Mouse (Mus musculus): ENCODE measurements around the gene Sar1b. TPM values are rescaled to one million over a fixed set of nuclear protein-coding genes. Genes with fewer than 3 reads are reported as not detected.
"Not testable (repeated sequence)": the region's sequence is repeated elsewhere in the genome, so short reads cannot be mapped to it uniquely, and the experiment has no call there.

Sar1b gene
- polyA plus RNA-seq, 1 experiment from 2014 or later = 188 TPM

DNA sequence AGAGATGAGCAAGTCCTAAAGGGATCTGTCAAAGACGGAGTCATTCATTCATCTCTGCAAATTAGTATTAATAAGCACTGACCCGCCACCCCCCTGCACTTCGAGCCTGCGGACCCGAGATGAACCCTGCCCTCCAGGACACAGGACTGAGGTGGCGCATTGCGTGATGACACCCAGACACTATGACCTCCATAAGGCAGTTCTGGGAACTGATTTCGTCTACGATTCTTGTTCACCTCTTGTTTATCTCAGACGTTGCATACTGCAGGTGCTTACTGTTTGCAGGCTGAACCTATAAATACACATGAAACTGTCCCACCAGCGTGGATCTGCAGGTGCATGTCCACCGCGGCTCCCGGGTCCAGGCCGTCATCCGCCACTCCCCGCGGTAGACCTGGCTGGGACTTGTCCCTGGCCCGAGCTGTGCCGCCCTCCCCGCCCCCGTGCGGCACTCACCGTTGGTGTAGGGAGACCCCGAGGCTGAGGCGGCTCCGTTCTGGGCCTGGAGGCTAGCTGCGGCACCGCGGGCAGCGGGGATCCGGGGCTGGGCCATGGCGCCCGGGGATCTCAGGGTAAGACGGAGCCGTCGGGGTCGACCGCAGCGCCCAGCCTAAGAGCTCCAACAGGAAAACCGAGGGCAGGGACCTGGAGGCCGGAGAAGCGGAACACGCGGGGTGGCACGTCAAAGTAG is 7.7 kb upstream of the Sar1b start:
- Histone ChIP-seq H3K9me3 (ENCODE audit: control insufficient read depth, low read length) (no peaks in the 10 kb centered on the region), H3K9ac (replicated peaks; ENCODE audit: low read length) (peak overlapping the region; percentile 94), H3K36me3 (ENCODE audit: control insufficient read depth, insufficient read depth, low read length) (no peaks in the 10 kb centered on the region), H3K4me1 (ENCODE audit: control insufficient read depth, insufficient read depth, low read length) (peaks cover 19% of the 10 kb centered on the region), H3K27me3 (ENCODE audit: control insufficient read depth, insufficient read depth, low read length) (no peaks in the 10 kb centered on the region), H3K27ac (replicated peaks; ENCODE audit: low read depth, low read length) (peak overlapping the region; percentile 76), H3K4me3 (replicated peaks; ENCODE audit: low read depth, low read length) (peak overlapping the region; percentile 98), H3K4me2 (ENCODE audit: low read length) (peak overlapping the region; percentile 90)
- peak; percentile 59 for DNase-seq
- peak; percentile 73 for ATAC-seq (ENCODE audit: low FRiP score, low TSS enrichment)
- under 1% methylated on average over 46 of the region's 46 CpGs for WGBS

GRCm38 (mm10) chr11:51756352-51756771 is 7.1 kb upstream of the Sar1b start:
- Histone ChIP-seq H3K9me3 (ENCODE audit: control insufficient read depth, low read length) (no peaks in the 10 kb centered on the region), H3K9ac (replicated peaks; ENCODE audit: low read length) (peak overlapping the region; percentile 94), H3K4me1 (ENCODE audit: control insufficient read depth, insufficient read depth, low read length) (peaks cover 19% of the 10 kb centered on the region), H3K4me3 (replicated peaks; ENCODE audit: low read depth, low read length) (peak overlapping the region; percentile 98), H3K27ac (replicated peaks; ENCODE audit: low read depth, low read length) (peak overlapping the region; percentile 76), H3K27me3 (ENCODE audit: control insufficient read depth, insufficient read depth, low read length) (no peaks in the 10 kb centered on the region), H3K4me2 (ENCODE audit: low read length) (peak overlapping the region; percentile 90), H3K36me3 (ENCODE audit: control insufficient read depth, insufficient read depth, low read length) (no peaks in the 10 kb centered on the region)
- peak; percentile 95 for DNase-seq
- peak; percentile 96 for ATAC-seq (ENCODE audit: low FRiP score, low TSS enrichment)
- under 1% methylated on average over 41 of the region's 41 CpGs for WGBS

DNA sequence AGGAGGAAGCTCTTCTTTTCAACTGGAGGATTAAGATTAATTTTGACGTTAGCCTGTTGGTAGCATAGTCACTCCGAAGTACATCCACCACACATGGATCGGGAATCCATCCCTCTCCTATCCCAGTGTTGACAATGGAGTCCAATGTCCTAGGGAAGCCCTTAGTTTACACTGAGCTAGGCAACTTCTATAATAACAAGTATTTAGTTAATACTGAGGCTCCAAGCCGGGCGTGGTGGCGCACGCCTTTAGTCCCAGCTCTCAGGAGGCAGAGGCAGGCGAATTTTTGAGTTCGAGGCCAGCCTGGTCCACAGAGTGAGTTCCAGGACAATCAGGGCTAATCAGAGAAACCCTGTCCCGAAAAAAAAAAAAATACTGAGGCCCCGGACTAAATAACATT is 6.5 kb upstream of the Sar1b start:
- H3K36me3 ChIP-seq (ENCODE audit: control insufficient read depth, insufficient read depth, low read length) = no peaks in the 10 kb centered on the region
- H3K9me3 ChIP-seq (ENCODE audit: control insufficient read depth, low read length) = no peaks in the 10 kb centered on the region
- WGBS = 72% methylated on average over 11 of the region's 11 CpGs
- ATAC-seq (ENCODE audit: low FRiP score, low TSS enrichment) (no peak), DNase-seq (no peak)
- H3K9ac ChIP-seq (replicated peaks; ENCODE audit: low read length) = peak overlapping the region; percentile 94
- peak overlapping the region; percentile 76 for H3K27ac ChIP-seq (replicated peaks; ENCODE audit: low read depth, low read length)
- no peaks in the 10 kb centered on the region for H3K27me3 ChIP-seq (ENCODE audit: control insufficient read depth, insufficient read depth, low read length)
- peak overlapping the region; percentile 90 for H3K4me2 ChIP-seq (ENCODE audit: low read length)
- H3K4me3 ChIP-seq (replicated peaks; ENCODE audit: low read depth, low read length) = peak overlapping the region; percentile 98
- peaks cover 19% of the 10 kb centered on the region for H3K4me1 ChIP-seq (ENCODE audit: control insufficient read depth, insufficient read depth, low read length)

DNA sequence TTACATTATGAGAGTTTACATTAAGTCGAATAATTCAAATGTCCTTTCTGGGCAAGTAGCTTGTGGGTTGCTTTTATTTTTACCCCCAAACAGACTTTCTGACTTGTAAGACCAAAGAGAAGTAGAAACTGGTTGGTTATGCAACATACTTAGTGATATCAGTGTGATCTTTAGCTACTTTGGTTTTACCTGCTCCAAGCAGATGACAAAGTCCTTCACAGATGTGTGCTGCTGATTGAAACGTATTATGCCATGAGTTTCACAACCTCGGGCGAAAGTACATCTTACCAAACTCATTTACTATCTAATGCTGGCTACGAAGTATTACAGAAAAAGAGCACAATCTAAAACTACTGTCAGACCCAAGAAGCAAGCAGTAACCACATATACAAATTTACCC is 5.9 kb upstream of the Sar1b start:
- H3K4me3 ChIP-seq (replicated peaks; ENCODE audit: low read depth, low read length) = no peak overlapping the region
- H3K9ac ChIP-seq (replicated peaks; ENCODE audit: low read length) = no peak overlapping the region
- 93% methylated on average over 5 of the region's 5 CpGs for WGBS

GRCm38 (mm10) chr11:51758207-51758606 is 5.3 kb upstream of the Sar1b start:
- DNase-seq; H3K27me3 ChIP-seq (ENCODE audit: control insufficient read depth, insufficient read depth, low read length); H3K9me3 ChIP-seq (ENCODE audit: control insufficient read depth, low read length); H3K9ac ChIP-seq (replicated peaks; ENCODE audit: low read length); H3K36me3 ChIP-seq (ENCODE audit: control insufficient read depth, insufficient read depth, low read length); ATAC-seq (ENCODE audit: low FRiP score, low TSS enrichment); H3K4me2 ChIP-seq (ENCODE audit: low read length); H3K4me3 ChIP-seq (replicated peaks; ENCODE audit: low read depth, low read length); H3K27ac ChIP-seq (replicated peaks; ENCODE audit: low read depth, low read length): not testable (repeated sequence)
- WGBS = 89% methylated on average over 5 of the region's 5 CpGs
- peaks cover 22% of the 10 kb centered on the region for H3K4me1 ChIP-seq (ENCODE audit: control insufficient read depth, insufficient read depth, low read length)

More for the DNA sequence above, 5.9 kb upstream of the Sar1b start:
- Histone ChIP-seq H3K9me3 (ENCODE audit: control insufficient read depth, low read length) (no peaks in the 10 kb centered on the region), H3K36me3 (ENCODE audit: control insufficient read depth, insufficient read depth, low read length) (no peaks in the 10 kb centered on the region), H3K27ac (replicated peaks; ENCODE audit: low read depth, low read length) (no peak overlapping the region), H3K4me2 (ENCODE audit: low read length) (no peak overlapping the region), H3K4me1 (ENCODE audit: control insufficient read depth, insufficient read depth, low read length) (peaks cover 19% of the 10 kb centered on the region), H3K27me3 (ENCODE audit: control insufficient read depth, insufficient read depth, low read length) (no peaks in the 10 kb centered on the region)
- ATAC-seq (ENCODE audit: low FRiP score, low TSS enrichment) = no peak
- DNase-seq = no peak

DNA sequence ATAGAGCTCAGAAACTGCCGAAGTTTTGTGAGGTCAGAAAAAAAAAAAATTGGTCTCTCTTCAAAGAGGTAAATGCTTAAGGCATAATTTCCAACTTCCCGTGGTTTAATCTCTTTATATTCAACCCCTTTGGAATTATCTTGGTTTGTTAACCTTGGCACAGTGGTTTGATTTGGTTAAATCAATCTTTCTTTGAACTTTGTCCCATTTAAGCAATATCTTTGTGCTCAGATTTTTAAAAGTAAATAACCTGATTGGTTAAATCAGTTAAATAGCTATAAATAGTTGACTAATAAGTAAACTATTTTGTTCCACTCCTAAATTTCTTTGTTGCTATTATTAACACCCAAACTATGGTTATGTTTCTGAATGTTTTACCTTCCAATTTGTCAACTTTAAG is 4.2 kb upstream of the Sar1b start:
- H3K4me2 ChIP-seq (ENCODE audit: low read length) = no peak overlapping the region
- H3K36me3 ChIP-seq (ENCODE audit: control insufficient read depth, insufficient read depth, low read length) = no peaks in the 10 kb centered on the region
- H3K4me3 ChIP-seq (replicated peaks; ENCODE audit: low read depth, low read length) = no peak overlapping the region
- H3K27ac ChIP-seq (replicated peaks; ENCODE audit: low read depth, low read length) = no peak overlapping the region
- H3K4me1 ChIP-seq (ENCODE audit: control insufficient read depth, insufficient read depth, low read length) = peaks cover 26% of the 10 kb centered on the region
- no peak overlapping the region for H3K9ac ChIP-seq (replicated peaks; ENCODE audit: low read length)
- DNase-seq (no peak), ATAC-seq (ENCODE audit: low FRiP score, low TSS enrichment) (no peak)
- 89% methylated on average over 2 of the region's 2 CpGs for WGBS
- no peaks in the 10 kb centered on the region for H3K27me3 ChIP-seq (ENCODE audit: control insufficient read depth, insufficient read depth, low read length)
- no peaks in the 10 kb centered on the region for H3K9me3 ChIP-seq (ENCODE audit: control insufficient read depth, low read length)

- Histone ChIP-seq H3K27ac (replicated peaks; ENCODE audit: low read depth, low read length) (no peak overlapping the region), H3K27me3 (ENCODE audit: control insufficient read depth, insufficient read depth, low read length) (no peaks in the 10 kb centered on the region), H3K36me3 (ENCODE audit: control insufficient read depth, insufficient read depth, low read length) (no peaks in the 10 kb centered on the region), H3K4me3 (replicated peaks; ENCODE audit: low read depth, low read length) (no peak overlapping the region), H3K4me2 (ENCODE audit: low read length) (no peak overlapping the region), H3K4me1 (ENCODE audit: control insufficient read depth, insufficient read depth, low read length) (peaks cover 26% of the 10 kb centered on the region), H3K9me3 (ENCODE audit: control insufficient read depth, low read length) (no peaks in the 10 kb centered on the region), H3K9ac (replicated peaks; ENCODE audit: low read length) (no peak overlapping the region)
- ATAC-seq (ENCODE audit: low FRiP score, low TSS enrichment) (no peak), DNase-seq (no peak)
- 86% methylated on average over 6 of the region's 6 CpGs for WGBS
Measured at GRCm38 (mm10) chr11:51759941-51760657, 3.4 kb upstream of the Sar1b start.

DNA sequence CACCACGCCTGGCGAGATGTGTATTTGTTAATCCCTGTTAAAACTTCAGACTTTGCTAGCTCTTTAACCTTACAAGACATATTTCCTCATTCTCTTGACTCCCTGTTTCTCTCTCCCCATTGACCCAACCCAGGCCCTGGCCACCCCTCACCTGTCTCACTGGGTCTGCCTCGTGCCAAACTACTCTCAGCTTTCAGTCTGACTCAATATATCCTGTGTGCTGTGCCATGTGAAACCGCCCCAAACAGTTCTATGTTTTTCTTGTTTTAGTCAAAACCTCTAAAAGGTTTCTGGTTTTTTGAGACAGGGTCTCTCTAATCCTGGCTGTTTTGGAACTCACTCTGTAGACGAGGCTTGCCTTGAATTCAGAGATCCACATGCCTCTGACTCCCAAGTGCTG is 2.2 kb upstream of the Sar1b start:
- 76% methylated on average over 5 of the region's 5 CpGs for WGBS
- no peak for ATAC-seq (ENCODE audit: low FRiP score, low TSS enrichment)

GRCm38 (mm10) chr11:51763955-51764354 is 468 bp downstream of the Sar1b start:
- Histone ChIP-seq H3K27ac (replicated peaks; ENCODE audit: low read depth, low read length) (no peak overlapping the region), H3K9ac (replicated peaks; ENCODE audit: low read length) (peak overlapping the region; percentile 81), H3K4me1 (ENCODE audit: control insufficient read depth, insufficient read depth, low read length) (peaks cover 16% of the 10 kb centered on the region), H3K36me3 (ENCODE audit: control insufficient read depth, insufficient read depth, low read length) (no peaks in the 10 kb centered on the region), H3K4me3 (replicated peaks; ENCODE audit: low read depth, low read length) (peak overlapping the region; percentile 74), H3K4me2 (ENCODE audit: low read length) (peak overlapping the region; percentile 63), H3K27me3 (ENCODE audit: control insufficient read depth, insufficient read depth, low read length) (no peaks in the 10 kb centered on the region), H3K9me3 (ENCODE audit: control insufficient read depth, low read length) (no peaks in the 10 kb centered on the region)
- WGBS = 7% methylated on average over 13 of the region's 13 CpGs
- peak; percentile 5 for DNase-seq
- ATAC-seq (ENCODE audit: low FRiP score, low TSS enrichment) = no peak

More for the DNA sequence above, 2.2 kb upstream of the Sar1b start:
- no peak overlapping the region for H3K27ac ChIP-seq (replicated peaks; ENCODE audit: low read depth, low read length)
- peaks cover 21% of the 10 kb centered on the region for H3K4me1 ChIP-seq (ENCODE audit: control insufficient read depth, insufficient read depth, low read length)
- DNase-seq = no peak
- no peaks in the 10 kb centered on the region for H3K27me3 ChIP-seq (ENCODE audit: control insufficient read depth, insufficient read depth, low read length)
- no peaks in the 10 kb centered on the region for H3K9me3 ChIP-seq (ENCODE audit: control insufficient read depth, low read length)
- no peak overlapping the region for H3K9ac ChIP-seq (replicated peaks; ENCODE audit: low read length)
- no peak overlapping the region for H3K4me3 ChIP-seq (replicated peaks; ENCODE audit: low read depth, low read length)
- no peaks in the 10 kb centered on the region for H3K36me3 ChIP-seq (ENCODE audit: control insufficient read depth, insufficient read depth, low read length)
- H3K4me2 ChIP-seq (ENCODE audit: low read length) = no peak overlapping the region

Measured in midbrain, embryonic 14.5 days (tissue).